Mouse (Mus musculus): ENCODE measurements around the gene Hcn1.

GRCm38 (mm10) chr13:117705997-117706396, 103.9 kb downstream of the Hcn1 start:
- no peak for TF ChIP-seq CTCF (IDR thresholded peaks at IDR 0.05; ENCODE audit: extremely low read depth, insufficient read depth, insufficient read length, insufficient replicate concordance)
- no peak for TF ChIP-seq POLR2A (IDR thresholded peaks at IDR 0.05; ENCODE audit: low read depth, low read length)
